Mouse (Mus musculus): ENCODE measurements at regions not wholly inside any gene's neighbourhood (a gene's known extent, or its start where the extent isn't known, plus 50 kb on each side); places are given as distances from the start of the nearest gene placed in this dataset.
"Not testable (repeated sequence)": the region's sequence is repeated elsewhere in the genome, so short reads cannot be mapped to it uniquely, and the experiment has no call there.

DNA sequence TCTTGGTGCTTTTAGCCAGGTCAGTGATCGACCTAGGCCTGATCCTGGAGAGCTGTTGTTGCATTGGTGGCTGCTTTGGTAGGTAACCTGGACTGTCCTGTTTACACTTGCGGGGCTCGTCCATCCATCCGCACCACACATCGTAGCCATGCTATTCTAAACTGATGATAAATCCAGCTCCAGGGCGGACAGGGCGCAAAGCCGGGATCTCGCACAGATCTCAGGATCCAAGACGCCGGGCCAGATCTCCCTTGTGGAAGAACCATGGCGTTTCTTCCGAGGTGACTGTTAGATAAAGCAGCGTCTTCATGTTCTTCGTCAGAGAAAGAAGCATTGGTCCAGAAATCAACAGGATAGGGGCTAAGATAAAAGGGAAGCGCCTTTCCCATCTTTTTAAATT, 115.6 kb downstream of the Sec16b start:
- DNase-seq = not testable (repeated sequence)

DNA sequence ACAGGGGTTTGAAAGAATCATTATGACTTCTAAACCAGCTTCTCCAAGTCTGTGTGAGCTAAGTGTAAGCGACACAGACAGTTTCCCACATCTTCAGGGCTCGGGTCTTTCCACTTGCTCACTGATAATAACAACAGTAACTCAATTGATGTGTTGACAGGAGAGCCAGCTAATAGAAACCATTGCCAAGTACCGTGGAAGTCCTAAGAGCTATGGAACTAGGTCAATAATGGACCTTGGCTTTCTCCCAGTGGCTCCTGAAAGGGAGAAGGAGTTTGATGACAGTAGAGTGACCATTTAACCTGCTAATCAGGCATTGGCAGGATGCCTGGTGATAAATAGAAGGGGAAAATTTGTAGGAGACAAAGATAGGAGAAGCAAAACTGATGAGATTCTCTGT, 126.1 kb downstream of the Sec16b start:
- DNase-seq = no peak

DNA sequence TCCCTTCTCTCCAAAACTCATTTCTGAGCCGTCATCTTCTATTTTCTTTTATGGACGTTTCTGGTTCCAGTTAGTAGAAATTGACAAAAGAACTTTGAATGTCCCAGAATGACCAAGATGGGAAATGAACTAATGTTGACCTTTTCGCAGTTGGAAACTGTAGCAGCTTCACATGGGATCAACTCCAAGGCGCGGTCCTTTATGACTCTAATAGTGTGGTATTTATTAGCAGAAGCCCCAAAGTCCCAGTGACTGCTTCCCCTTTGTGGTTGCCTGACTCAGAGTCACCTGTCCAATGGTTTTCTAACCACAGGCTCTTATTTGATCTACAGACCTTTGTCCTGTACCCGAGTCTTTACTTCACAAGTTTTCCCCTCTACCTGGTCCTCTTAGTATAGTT, 126.9 kb downstream of the Sec16b start:
- DNase-seq = no peak

DNA sequence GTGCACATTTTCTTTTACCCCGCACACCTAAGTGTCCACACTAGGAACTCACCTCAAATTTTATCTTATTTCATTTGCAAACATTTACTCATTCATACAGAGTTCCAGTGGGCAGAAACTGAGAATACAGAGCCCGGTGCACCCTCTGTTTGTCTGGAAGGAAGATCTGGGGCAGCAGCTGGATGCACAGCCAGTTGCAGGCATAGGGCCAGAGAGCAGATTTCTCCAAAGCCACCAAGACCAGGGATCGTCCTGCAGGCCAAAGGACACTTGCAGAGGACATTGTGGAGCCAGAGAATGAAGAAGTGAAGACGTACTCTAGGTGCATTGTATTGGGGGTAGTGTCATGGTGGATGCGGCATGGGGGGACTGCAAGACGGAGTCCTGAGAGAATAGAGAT, 129.2 kb downstream of the Sec16b start:
- DNase-seq = no peak

DNA sequence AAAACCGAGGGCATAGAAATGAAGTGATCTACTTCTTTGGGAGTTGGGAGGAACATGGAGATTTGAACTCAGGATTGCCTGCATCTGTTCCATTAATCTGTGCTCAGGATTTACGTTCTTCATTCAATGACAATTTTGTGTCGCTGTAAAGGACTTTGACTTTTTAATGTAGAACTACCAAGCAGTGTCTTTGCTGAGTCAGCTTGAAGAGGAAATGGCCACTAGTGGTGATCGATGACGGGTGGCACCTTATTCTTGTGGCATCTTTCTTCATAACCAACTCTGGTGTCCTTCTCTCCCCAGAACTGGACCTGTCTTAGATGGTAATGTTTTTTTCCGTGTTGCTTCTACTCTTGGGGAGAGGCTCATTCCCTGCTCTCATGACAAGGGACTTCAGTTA, 137.0 kb downstream of the Sec16b start:
- no peak for DNase-seq

DNA sequence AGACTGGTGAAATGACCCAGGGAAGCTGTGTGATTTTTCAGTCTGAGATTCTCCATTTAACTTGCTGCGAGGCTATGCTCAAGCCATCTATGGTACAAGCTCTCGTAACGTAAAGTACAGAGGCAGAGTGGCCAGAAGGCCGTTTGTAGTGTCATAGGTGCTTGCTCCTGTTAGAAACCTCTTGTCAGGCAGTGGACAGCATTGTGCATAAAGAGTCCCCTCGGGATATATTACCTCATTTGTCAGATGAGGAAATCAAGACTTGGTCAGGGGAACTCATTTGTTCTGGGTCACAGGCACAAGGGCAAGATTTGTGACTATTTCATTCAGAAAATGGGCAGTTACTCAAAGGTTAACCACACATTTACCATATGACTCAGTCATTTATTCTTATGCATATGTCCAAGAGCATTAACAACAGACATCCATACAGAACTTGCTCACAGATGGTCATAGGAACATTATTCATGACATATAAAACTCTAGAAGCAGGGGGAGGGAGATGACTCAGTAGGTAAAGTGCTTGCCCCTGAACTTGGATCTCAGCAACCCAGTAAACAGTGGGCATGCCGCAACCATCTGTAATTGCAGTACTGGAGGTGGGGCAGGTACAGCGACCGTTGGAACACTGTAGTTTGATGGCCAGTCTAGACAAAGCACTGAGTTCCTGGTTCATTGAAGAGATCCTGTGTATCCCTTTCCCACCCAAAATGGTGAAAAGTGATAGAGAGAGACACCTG, 139.3 kb downstream of the Sec16b start:
- no peak for DNase-seq

DNA sequence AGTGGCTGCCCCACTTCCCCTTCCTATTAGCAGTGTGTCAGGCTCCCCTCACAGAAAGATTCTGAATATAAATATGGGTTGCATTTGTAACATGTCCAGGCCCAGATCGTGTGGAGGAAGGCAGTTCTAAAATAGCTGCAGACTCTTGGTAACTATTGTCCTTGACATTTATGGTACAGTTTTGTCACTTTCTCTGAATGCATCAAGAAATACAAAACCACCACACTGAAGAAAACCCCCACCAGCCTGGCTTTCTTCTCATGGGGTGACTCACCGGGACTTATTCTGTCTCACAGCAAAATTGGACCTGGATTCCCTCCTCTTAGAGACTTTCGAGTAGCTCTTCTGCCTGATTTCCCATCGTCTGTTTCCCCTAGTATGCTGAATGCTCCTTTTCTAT, 148.9 kb downstream of the Sec16b start:
- DNase-seq = no peak

DNA sequence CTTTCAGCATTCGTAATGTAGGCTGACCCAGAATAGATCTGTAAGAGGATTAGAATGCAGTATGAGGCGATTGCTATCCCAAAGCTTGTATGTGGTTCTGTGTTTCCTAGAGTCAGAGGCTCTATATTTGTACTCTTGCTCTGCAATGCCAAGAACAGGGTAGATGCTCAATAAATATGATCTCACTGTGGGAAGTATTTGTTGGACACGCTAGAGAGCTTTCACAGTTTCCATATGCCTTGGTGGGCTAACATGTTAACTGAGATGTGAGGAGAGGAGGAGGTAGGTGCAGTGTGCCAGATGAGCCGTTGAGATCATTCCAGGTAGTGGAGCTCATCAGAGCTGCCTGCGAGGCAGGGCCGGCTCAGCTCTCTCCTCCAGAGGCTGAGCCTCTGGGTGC, 163.1 kb downstream of the Sec16b start:
- no peak for DNase-seq

DNA sequence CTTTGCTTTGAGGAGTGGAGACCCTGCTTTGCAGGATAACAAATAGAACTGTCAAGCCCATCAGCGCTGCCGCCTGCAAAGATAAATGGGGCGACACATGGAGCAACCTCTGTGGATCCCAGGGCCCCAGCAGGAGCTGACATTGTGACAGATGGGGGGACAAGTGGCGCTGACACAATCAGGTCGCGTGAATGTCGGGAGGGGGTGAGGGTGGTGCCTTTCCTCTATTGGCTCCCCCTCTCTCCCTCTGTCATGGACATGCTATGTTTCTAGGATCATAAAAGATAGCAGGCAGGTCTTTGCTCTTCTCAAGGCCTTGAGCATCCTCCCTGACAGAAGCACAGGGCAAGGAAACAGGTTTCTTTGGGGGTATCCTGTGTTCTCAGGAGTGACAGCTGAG, 177.8 kb downstream of the Sec16b start:
- no peak for DNase-seq

DNA sequence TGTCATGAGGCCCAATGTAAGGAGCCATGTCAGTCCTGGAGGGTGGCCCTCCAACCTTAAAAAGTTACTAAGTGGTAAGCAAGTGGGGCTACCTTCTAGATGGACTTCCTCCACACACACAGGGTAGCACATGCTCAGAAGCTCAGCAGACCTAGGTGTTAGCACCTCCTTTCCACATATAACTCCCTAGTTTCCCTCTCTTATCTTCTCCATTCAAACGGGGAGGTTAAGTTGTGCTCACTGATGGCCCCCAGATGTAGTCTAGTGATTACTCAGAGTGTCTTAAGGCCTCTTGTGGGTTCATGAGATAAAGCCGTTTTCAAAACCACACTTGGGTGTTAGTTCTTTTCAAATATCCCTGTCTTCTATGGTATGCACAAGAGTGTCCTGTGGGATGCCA, 188.7 kb downstream of the Sec16b start:
- no peak for DNase-seq

DNA sequence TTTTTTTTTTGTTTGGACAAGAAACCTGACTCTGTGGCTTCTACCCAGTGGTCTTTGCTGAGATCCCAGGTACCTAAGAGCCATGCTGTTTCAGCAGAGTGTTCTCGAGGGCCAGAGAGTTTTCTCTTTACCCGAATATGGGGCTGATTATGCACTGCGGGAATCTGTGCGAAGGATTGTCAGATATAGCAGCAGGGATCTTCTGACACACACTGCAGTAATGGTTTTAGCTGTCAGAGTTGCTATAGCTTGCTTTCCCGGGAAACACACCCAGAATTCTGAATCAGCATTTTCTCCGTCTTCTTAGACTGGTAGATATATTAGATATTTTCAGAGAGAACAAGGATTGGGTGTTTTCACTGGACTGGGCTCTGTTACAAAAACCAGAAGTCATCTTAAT, 197.1 kb downstream of the Sec16b start:
- DNase-seq = no peak

DNA sequence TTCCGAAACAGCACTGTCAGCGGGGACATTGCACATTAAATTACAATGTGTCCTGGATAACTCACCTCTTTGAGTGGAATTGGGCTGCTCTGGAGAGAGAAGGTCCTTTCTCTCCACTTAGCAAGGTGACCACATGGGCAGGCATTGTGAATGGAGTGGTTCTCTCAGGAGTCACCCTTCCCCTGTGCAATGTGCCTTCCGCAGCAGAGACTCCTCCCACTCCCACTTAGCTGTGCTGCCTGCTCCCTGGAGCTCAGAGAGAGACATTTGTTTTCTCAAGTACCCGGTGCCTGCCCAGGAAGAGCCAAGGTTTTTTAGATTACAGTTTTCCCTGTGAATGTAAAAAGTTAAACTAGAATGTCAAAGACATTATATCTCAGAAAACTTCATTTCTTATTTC, 198.8 kb downstream of the Sec16b start:
- no peak for DNase-seq

DNA sequence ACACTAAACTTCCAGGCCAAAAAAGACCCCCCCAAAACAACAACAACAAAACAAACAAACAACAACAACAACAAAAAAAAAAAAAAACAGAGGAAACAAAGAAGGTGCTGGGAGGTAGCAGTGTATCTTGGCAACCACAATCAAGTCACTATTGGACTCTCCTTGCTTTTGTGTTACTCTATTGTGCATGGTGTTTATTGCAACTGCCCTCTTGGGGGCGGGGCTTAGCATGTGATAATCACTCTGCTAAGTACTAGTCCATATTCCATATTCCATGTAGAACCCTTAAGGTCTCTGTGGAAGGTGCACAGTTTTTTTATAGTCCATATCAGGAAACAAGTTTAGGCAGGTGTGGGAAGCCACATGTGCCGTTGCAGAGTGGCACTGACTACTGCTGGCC, 200.7 kb downstream of the Sec16b start:
- DNase-seq = no peak

DNA sequence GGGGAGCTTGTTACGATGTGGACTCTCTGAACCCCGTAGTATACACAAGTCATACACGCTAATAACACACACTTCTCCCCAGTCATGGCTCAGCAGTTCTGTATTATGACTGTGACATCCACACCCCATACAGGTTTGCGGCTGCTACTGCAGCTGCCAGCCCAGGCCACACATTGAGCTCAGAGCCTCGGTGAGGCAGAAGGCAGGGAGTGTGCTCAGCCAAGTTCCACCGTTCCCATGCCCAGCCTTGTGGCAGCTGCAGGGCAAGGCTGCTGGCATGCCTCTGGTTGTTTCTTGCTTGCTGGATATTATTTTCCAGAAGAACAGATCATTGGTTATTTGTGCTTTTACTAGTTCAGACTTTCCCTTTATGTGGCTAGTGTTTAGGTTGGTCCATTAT, 202.6 kb downstream of the Sec16b start:
- DNase-seq = no peak

DNA sequence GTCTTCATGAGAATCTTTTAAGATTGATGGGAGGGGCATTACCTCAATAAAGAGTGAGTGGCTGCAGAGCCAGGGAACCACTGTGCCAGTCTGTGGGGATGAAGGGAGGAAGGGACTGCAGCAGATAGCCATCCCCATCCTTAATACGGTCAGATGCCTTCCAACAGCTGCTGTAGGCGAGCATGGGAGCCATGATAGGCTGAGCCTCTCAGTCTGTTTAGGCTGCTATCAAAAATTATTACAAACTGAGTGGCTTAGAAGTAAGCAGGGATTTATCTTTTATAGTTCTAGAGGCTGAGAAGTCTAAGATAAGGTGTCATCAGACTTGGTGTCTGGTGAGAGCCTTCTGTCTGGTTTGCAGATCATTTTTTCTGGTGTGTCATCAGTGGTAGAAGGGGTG, 204.3 kb downstream of the Sec16b start:
- no peak for DNase-seq

DNA sequence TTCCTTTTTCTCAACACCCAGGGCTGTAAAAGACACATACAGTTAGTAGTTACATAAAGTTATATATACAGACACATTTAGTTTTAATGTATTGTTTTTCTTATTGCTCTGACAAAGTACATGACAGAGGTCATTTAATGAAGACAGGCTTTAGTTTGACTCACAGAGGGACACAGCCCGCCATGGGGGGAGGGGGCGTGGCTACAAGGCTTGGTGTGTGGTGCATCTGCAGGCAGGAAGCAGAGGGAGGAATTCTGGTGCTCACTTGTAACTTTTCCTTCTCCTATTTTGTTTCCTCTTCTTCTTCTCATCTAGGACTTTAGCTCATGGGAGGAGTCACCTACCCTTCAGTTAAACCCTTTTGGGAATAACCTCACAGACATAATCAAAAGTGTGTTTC, 206.0 kb downstream of the Sec16b start:
- no peak for DNase-seq

DNA sequence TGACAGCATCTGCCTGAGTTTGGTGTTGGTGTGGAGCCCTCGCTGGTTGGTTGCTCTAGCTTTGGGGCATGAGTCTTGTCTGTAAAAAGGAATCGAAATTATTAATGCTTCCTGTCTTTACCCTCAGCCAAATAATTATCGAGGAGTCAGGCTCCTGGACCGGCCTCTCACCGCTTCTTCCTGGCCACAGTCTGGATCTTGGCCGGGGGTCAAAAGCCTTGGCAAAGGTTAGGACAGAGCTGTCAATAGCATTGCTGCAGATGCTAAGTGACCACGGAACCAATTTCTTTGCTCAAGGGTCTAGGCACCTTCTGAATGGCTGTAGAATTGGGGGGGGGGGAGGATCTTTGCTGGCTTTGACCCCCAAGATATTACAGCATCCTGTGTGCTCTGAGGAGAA, 207.3 kb downstream of the Sec16b start:
- DNase-seq = no peak

DNA sequence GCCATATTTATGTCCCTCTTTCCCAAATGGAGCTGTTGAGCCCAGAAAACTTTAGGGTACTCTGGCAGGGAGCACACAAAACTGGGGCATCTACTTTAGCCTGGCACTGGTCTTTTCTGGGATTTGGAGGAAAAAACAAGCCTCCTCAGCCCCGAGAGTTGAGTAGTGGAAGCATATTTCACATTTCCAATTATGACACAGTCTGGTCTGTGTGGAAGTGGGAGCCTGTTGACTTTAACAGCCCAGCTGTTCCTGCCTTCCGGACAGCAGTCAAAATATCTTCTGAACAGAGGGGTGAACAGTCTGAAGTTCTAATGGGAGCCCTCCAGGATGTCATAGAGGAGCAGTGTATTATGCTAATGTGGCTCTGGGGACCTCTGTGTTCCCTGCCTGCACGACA, 209.1 kb downstream of the Sec16b start:
- DNase-seq = no peak

DNA sequence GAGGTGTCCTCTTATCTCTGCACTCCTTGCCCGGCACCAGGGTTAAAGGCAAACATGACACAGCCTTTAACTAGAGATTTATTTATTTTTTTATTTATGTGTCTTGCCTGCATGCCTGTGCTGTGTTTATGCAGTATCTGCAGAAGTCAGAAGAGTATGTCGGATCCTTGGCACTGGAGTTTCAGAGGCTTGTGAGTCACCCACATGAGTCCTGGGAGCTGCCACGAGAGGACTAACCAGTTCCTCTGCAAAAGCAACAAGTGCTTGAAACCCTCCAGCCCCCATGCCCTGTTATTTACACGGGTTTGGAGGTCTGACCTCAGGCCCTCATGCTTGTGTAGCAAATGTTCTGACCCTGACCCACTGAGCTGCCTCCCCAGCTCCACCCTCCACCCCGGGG, 210.6 kb downstream of the Sec16b start:
- no peak for DNase-seq

DNA sequence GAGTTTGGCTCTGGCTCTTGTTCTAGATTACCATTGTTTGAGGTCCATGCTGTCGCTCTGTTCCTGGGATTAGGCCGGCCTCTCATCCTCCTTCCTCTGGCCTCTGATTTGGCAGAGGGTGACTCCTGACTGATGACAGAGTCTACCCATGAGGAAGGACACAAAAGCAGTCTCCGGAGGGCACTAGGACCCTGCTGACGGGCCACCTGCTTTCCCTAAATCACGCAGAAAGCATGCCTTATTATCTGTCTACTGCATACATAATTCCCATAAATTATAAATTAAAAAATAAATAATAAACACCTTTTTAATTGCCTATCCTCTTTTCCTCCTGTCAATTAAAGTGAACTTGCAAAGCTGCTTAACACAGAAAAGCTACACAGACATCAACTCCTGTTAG, 215.4 kb downstream of the Sec16b start:
- no peak for DNase-seq

DNA sequence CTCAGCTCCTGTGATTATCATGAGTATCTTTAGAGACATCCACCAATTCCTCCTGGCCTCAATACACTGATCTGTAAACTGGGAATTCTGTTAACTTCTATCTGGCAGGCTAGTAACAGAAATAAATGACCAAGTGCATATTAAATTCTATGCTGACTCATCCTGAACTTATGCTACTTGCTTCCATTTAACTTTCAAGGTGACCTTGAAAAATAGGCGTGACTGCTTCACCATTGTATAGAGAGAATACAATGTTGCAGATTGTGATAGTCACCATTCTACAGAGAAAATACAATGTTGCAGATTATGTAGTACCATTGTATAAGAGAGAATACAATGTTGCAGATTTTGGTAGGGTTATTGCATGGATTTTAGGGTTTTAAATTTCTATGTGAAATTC, 224.6 kb downstream of the Sec16b start:
- no peak for DNase-seq

DNA sequence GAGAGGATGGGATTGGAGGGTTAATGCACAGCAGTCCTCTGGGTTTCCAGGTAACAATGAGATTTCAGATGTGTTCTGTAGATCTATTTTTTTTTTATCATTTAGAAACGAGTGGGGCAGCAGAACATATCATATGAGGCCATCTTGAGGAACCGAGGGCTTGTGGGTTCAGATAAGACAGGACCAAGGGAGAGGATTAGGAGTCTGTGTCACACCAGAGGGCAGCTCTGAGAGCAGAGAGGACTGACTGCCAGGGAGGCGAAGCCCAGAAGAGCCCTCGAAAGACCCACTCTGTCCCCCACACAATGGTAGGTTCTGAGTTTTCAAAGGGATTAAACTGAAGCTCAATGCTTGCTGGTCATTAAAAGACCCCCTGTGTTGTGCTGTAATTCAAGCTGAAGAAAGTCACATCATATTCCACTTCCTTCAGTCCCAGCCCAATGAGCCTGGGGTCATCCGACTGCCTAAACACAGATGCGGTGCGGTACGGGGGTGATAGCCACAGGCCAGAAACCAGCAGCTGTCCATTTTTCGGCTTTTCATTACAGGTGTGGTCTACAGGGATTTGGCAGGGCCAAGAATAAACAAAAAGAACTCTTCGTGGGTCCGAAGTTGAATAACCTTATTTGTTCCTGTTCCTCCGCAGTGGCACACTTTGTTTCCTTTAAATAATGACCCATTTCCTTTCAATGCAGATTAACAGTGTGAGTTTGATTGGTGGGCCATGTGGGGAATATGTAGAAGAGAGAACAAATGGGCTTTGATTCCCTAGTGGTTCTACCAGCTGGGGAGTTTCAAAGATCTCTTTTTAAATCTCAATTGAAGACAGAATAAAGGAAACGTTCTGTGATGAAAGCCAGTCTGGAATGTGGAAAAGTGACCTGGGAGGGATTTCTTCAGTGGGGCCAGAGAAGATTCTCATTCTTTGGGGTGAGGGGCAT, 234.5 kb downstream of the Sec16b start:
- DNase-seq = no peak

DNA sequence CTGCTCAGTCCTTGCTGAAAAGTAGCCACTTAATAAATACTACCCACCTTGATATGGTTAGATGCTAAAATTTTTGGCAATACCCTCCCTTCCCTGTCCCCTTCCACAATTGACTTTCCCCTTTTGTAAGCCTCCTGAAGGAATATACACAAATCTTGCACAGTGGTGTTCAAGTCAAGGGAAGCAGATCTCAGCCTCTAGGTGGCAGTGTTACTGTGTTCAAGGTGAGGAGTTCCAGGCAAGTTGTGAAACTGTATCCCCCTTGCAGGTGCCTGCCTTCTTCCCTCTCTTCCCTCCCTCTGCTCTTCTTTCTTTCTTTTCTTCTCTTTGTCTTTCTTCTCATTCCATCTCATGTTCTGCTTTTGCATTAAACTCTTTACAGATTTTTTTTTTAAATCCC, 239.1 kb downstream of the Sec16b start:
- peak in 1 of 2 experiments; percentile 15 for DNase-seq

Data from heart, adult 18-20 months (tissue).